Mouse (Mus musculus) monocyte, adult 5-6 weeks (primary cell): ENCODE measurements around the gene Tomm70a. TPM values are rescaled to one million over a fixed set of nuclear protein-coding genes. Genes with fewer than 3 reads are reported as not detected.

Experiments used
- ATAC-seq: fragments of 153-309, 156-312 bp; replicated peaks from 2 replicates; pipeline ENCODE4 v1.8.0; 2017; ENCODE audit warnings: mild to moderate bottlenecking; ENCODE audit not compliant: low TSS enrichment, insufficient number of reproducible peaks, severe bottlenecking, poor library complexity, low FRiP score
- total RNA-seq: library from RNA; stranded (forward); fragments of 200-1000, 200-491, 200-594 nt; gene quantifications from 3 replicates; pipeline ENCODE4 v1.2.3, GENCODE M21; 2017

Gene Tomm70a
- total RNA-seq = 24.2 to 32.7 TPM (median 28.3 TPM) in 3 replicates

GRCm38 (mm10) chr16:57120913-57121815 is at the start of gene Tomm70a:
TSS of gene Tomm70a (plus strand) at chr16:57121703.
- ATAC-seq = peak; percentile 94

- ATAC-seq = no peak
These were observed 45.5 kb upstream of the Tomm70a start for GRCm38 (mm10) chr16:57075986-57076385.

- no peak for ATAC-seq
These were observed 41.9 kb upstream of the Tomm70a start for GRCm38 (mm10) chr16:57079577-57079976.

GRCm38 (mm10) chr16:57092460-57092859 is 29.0 kb upstream of the Tomm70a start:
- ATAC-seq = no peak

- ATAC-seq = no peak
These were observed 28.4 kb upstream of the Tomm70a start for GRCm38 (mm10) chr16:57092911-57093605.

GRCm38 (mm10) chr16:57098468-57099144 is 22.9 kb upstream of the Tomm70a start:
- ATAC-seq = no peak

- no peak for ATAC-seq
These were observed 21.8 kb upstream of the Tomm70a start for GRCm38 (mm10) chr16:57099572-57100237.

- ATAC-seq = no peak
These were observed 20.3 kb upstream of the Tomm70a start for GRCm38 (mm10) chr16:57101174-57101573.

GRCm38 (mm10) chr16:57106185-57106960 is 15.1 kb upstream of the Tomm70a start:
- no peak for ATAC-seq

GRCm38 (mm10) chr16:57116066-57116465 is 5.4 kb upstream of the Tomm70a start:
- no peak for ATAC-seq

- ATAC-seq = no peak
These were observed 3.9 kb upstream of the Tomm70a start for GRCm38 (mm10) chr16:57117562-57117961.

- no peak for ATAC-seq
These were observed 413 bp downstream of the Tomm70a start for GRCm38 (mm10) chr16:57121816-57122415.

GRCm38 (mm10) chr16:57122682-57123445 is 1.4 kb downstream of the Tomm70a start:
- no peak for ATAC-seq

GRCm38 (mm10) chr16:57126268-57126667 is 4.8 kb downstream of the Tomm70a start:
- ATAC-seq = no peak

- no peak for ATAC-seq
These were observed 6.3 kb downstream of the Tomm70a start for GRCm38 (mm10) chr16:57127825-57128224.

- no peak for ATAC-seq
These were observed 9.4 kb downstream of the Tomm70a start for GRCm38 (mm10) chr16:57130752-57131400.

GRCm38 (mm10) chr16:57131544-57131943 is 10.0 kb downstream of the Tomm70a start:
- ATAC-seq = no peak
